Mouse (Mus musculus) intestine, embryonic 14.5 days (tissue): ENCODE results near the gene Ccpg1. TPM values are rescaled to one million over a fixed set of nuclear protein-coding genes. Genes with fewer than 3 reads are reported as not detected.
A peak's percentile ranks its signal among the peaks of the same experiment; 100 is the strongest.

Source experiments
- ATAC-seq: fragments of 200-750 bp; cut with Nextera tagmentation; replicated peaks from 2 replicates; pipeline ENCODE4 v1.8.0; 2017; ENCODE audit warnings: low read depth, moderate number of reproducible peaks, moderate TSS enrichment, moderate library complexity; ENCODE audit not compliant: low FRiP score, low TSS enrichment
- DNase-seq: peaks from one replicate; pipeline ENCODE4 v3.0.0-alpha.2; 2018; ENCODE audit warnings: low spot score
- H3K27ac ChIP-seq: fragments of 300-500 bp; sonication (generic); 2 replicates; pipeline ENCODE4 v1.5.1; 2014; ENCODE audit warnings: low read depth, mild to moderate bottlenecking, control low read depth
- H3K27me3 ChIP-seq: fragments of 300-500 bp; sonication (generic); replicated peaks from 2 replicates; pipeline ENCODE4 v1.6.1; 2014; ENCODE audit warnings: low read length, control low read depth; ENCODE audit not compliant: control insufficient read depth, insufficient read depth
- H3K36me3 ChIP-seq: fragments of 300-500 bp; sonication (generic); 2 replicates; pipeline ENCODE4 v1.6.1; 2014; ENCODE audit warnings: low read length, control low read depth; ENCODE audit not compliant: control insufficient read depth, insufficient read depth
- H3K4me1 ChIP-seq: fragments of 300-500 bp; sonication (generic); replicated peaks from 2 replicates; pipeline ENCODE4 v1.6.1; 2014; ENCODE audit warnings: low read length, control low read depth, mixed read lengths; ENCODE audit not compliant: control insufficient read depth, insufficient read depth
- H3K4me2 ChIP-seq: fragments of 300-500 bp; sonication (generic); 2 replicates; pipeline ENCODE4 v1.6.1; 2014; ENCODE audit warnings: low read length
- H3K4me3 ChIP-seq: fragments of 300-500 bp; sonication (generic); 2 replicates; pipeline ENCODE4 v1.5.1; 2014; ENCODE audit warnings: low read depth, low read length, control low read depth, mixed read lengths
- H3K9ac ChIP-seq: fragments of 300-500 bp; sonication (generic); 2 replicates; pipeline ENCODE4 v1.6.1; 2014; ENCODE audit warnings: mild to moderate bottlenecking, low read length
- H3K9me3 ChIP-seq: fragments of 300-500 bp; sonication (generic); 2 replicates; pipeline ENCODE4 v1.6.1; 2016; ENCODE audit warnings: low read length, control low read depth; ENCODE audit not compliant: control insufficient read depth
- WGBS: fragments of 180-500 bp; shearing (Covaris S2); extraction: QIAGEN DNeasy Blood & Tissue Kit; methylation state at CpG from one replicate; pipeline ENCODE4 v1.1.7; 2014; 5-methylcytosine and 5-hydroxymethylcytosine counted together
- polyA plus RNA-seq: library from polyadenylated mRNA; unstranded; fragments of >200 nt; fragmentation: Nextera tagmentation; extraction: Ambion mirVana; gene quantifications from 2 replicates; pipeline ENCODE4 v1.2.1, GENCODE M21; 2014

Ccpg1 gene
- polyA plus RNA-seq, 1 experiment from 2014 or later, result 21.8 TPM

DNA sequence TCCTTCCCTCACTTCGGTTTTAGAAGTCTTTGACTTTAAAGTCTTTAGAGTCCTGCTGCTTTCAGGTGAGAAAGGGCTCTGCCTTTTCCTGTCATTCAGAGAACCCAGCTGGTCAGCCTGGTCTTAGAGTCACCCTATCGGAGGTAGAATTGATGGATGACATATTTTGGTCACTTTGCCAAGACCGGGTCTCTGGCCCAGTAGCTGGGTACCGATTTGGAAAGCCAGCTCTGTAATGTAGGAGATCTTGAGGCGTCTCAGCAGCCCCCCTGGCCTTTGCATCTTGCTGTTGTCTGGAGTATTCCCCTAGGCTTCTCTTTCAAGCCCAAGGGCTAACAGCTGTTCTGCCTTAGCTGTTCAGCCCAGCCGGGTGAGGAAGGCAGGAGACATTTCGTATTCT lies 60.0 kb downstream of the Ccpg1 start:
- no peak overlapping the region for H3K27ac ChIP-seq

DNA sequence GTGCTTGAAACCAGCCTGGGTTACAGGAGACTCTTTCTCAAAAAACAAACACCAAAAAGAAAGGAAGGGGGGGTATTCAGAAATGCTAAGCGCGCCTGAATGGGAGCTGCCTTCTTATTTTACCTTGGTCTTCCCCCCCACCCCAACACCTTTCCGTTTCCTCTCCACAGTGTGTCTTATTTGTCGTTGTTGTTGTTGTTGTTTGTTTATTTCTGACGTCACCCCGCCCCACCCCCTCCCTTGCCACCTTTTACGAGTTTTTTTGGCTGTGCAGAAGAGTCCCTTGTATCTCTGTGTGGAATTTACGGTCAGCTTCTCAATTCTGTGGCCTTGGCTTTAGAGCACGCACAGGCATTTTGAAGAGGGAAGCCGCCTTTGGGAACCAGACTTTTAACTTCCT lies 60.5 kb downstream of the Ccpg1 start:
- Histone ChIP-seq H3K4me3 (no peak overlapping the region), H3K4me2 (peak overlapping the region; percentile 97), H3K4me1 (peaks cover 8% of the 10 kb centered on the region), H3K9me3 (no peaks in the 10 kb centered on the region), H3K36me3 (no peaks in the 10 kb centered on the region), H3K27ac (no peak overlapping the region), H3K27me3 (no peaks in the 10 kb centered on the region), H3K9ac (no peak overlapping the region)
- DNase-seq (no peak), ATAC-seq (no peak)
- 64% methylated on average over 10 of the region's 10 CpGs for WGBS

More for the DNA sequence above, 60.0 kb downstream of the Ccpg1 start:
- Histone ChIP-seq H3K9me3 (no peaks in the 10 kb centered on the region), H3K27me3 (no peaks in the 10 kb centered on the region), H3K9ac (peak overlapping the region; percentile 51), H3K4me2 (peak overlapping the region; percentile 97), H3K36me3 (no peaks in the 10 kb centered on the region), H3K4me1 (peaks cover 11% of the 10 kb centered on the region), H3K4me3 (peak overlapping the region; percentile 46)
- ATAC-seq (no peak), DNase-seq (peak; percentile 64)
- WGBS, result 20% methylated on average over 7 of the region's 7 CpGs

DNA sequence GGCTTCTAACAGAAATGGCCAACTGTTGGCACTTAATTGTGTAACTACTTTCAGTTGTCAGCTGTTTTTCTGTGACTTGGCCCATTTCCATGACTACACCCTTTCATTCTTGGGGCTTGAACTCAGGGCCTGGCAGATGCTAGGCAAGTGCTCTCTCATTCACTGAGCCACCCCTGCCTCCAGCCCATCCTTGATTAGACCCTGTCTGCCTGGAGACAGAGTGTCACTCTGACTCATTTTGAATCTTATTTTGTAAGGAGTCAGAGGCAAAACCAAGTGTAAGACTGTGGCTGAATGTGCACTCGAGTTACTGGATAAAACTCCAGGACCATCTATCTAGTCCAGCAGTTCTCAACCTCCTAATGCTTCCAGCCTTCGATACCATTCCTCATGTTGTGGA lies 62.7 kb downstream of the Ccpg1 start:
- no peak for DNase-seq

DNA sequence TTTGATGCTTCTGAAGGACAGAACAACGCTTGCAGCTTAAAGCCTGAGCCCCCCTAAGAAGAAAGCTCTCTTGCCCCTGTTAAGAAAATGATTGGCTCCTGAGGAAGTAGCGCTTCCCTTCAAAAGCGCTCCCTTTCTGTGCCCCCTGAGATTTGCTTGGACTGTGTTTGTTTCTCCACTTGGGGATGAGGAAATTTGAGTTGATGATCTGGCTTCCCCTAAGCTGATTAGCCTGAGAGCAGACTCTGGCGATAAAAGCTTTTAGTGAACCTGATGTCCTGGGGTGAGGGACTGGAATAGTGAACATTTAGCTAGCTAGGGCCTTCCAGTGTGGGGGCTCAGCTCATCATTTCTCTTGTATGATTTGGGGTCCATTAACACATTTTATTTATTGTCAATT lies 63.7 kb downstream of the Ccpg1 start:
- no peaks in the 10 kb centered on the region for H3K27me3 ChIP-seq
- no peak for DNase-seq
- no peak overlapping the region for H3K4me3 ChIP-seq
- peaks cover 8% of the 10 kb centered on the region for H3K4me1 ChIP-seq
- no peak for ATAC-seq
- no peak overlapping the region for H3K9ac ChIP-seq
- H3K4me2 ChIP-seq, result no peak overlapping the region
- no peaks in the 10 kb centered on the region for H3K9me3 ChIP-seq
- H3K36me3 ChIP-seq, result no peaks in the 10 kb centered on the region
- 36% methylated on average over 4 of the region's 4 CpGs for WGBS
- H3K27ac ChIP-seq, result no peak overlapping the region

More for the DNA sequence above, 62.7 kb downstream of the Ccpg1 start:
- H3K36me3 ChIP-seq, result no peaks in the 10 kb centered on the region
- H3K27me3 ChIP-seq, result no peaks in the 10 kb centered on the region
- no peaks in the 10 kb centered on the region for H3K9me3 ChIP-seq
- no peak overlapping the region for H3K4me3 ChIP-seq
- ATAC-seq, result no peak
- no peak overlapping the region for H3K27ac ChIP-seq
- no peak overlapping the region for H3K9ac ChIP-seq
- no peak overlapping the region for H3K4me2 ChIP-seq
- 80% methylated on average over 2 of the region's 2 CpGs for WGBS
- peaks cover 8% of the 10 kb centered on the region for H3K4me1 ChIP-seq

DNA sequence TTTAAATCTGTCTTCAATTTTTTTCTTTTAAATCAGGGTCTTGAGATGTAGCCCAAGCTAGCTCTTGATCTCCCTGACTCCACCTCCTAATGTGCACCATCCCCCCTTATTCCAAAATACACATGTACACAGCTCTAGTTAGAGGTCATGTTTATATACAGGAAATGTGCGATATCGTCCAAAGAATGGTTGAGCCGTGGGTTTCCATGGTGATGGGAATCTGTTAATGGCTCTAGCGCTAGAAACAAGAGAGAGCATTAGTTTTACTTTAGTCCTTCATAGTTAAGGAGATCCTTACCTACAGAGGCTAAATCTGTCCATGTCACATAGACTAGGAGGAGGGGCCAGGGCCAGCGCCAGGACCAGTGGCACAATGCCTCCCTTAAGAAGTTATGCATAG lies 64.6 kb downstream of the Ccpg1 start:
- WGBS, result 28% methylated on average over 5 of the region's 5 CpGs
- H3K36me3 ChIP-seq, result no peaks in the 10 kb centered on the region
- H3K9me3 ChIP-seq, result no peaks in the 10 kb centered on the region
- no peak overlapping the region for H3K27ac ChIP-seq
- ATAC-seq (no peak), DNase-seq (no peak)
- H3K4me3 ChIP-seq, result no peak overlapping the region
- H3K27me3 ChIP-seq, result no peaks in the 10 kb centered on the region
- no peak overlapping the region for H3K9ac ChIP-seq
- peaks cover 4% of the 10 kb centered on the region; the same call in 1 of the 2 replicates for H3K4me1 ChIP-seq
- no peak overlapping the region for H3K4me2 ChIP-seq

DNA sequence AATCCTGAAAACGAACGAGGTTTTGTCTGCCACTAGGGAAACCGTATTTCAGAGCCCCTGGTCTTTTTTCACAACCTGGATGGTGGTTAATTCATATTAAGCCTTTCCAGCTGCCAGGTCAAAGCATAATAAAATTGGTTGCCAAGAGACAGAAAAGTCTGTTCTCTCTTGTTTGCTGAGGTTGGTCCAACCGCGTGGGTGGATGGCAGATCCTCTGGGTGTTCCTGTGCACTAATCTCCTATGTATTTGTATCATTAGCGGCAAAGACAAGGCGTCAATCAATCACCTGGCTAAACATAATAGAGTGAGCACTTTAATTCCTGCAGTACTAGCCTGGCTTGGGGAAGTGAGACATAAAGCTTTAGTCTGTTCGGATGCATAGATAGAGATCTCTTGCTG lies 65.4 kb downstream of the Ccpg1 start:
- no peak; the same call in 1 of the 2 replicates for ATAC-seq
- H3K27ac ChIP-seq, result no peak overlapping the region
- H3K27me3 ChIP-seq, result no peaks in the 10 kb centered on the region
- H3K9me3 ChIP-seq, result no peaks in the 10 kb centered on the region
- no peaks in the 10 kb centered on the region; the same call in 1 of the 2 replicates for H3K4me1 ChIP-seq
- no peak overlapping the region for H3K9ac ChIP-seq
- H3K4me2 ChIP-seq, result no peak overlapping the region
- DNase-seq, result no peak
- H3K36me3 ChIP-seq, result no peaks in the 10 kb centered on the region
- H3K4me3 ChIP-seq, result no peak overlapping the region
- 50% methylated on average over 8 of the region's 8 CpGs for WGBS

DNA sequence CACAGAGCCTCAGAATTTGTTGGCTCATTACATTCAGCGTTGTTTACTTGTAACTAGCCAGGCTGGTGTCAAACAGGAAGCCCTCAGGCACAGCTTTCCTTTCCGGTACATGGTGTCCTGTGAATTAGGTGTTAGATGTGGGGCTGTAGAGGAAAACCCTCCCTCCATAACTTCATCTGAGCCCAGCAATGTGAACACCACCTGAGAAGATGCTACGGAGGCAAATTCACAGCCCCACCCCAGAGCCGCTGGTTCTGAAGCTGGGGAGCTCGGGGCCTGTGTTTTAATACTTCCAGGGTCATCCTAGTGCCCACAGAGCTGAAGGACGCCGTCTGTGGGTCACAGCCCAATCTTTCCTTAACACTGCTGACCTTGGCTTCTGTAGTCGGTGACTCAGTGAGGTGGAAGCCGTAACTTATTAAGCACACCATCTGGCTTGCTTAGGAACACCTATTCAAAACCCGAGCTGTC lies 70.2 kb downstream of the Ccpg1 start:
- Histone ChIP-seq H3K27me3 (no peaks in the 10 kb centered on the region), H3K9ac (no peak overlapping the region), H3K4me2 (no peak overlapping the region), H3K4me3 (no peak overlapping the region), H3K4me1 (no peaks in the 10 kb centered on the region), H3K36me3 (no peaks in the 10 kb centered on the region), H3K27ac (no peak overlapping the region), H3K9me3 (no peaks in the 10 kb centered on the region)
- ATAC-seq, result no peak
- WGBS, result 48% methylated on average over 10 of the region's 10 CpGs
- DNase-seq, result no peak

DNA sequence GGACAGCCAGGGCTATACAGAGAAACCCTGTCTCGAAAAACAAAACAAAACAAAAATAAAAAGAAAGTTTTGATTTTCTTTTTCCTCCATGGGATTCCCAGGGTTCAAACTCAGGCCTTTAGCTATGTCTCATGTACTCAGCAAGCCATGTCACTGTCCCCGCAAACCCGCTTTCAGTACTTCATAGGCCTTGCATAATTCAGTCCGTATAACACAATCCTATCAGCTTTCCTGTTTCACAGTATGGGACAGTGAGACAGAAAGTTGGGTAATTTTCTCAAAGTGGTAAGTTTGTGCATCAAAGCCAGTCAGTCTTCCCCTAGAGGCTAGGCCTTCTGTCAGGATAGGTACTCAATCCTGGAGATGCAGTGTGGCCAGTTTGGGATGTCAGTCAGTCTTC lies 74.0 kb downstream of the Ccpg1 start:
- peaks cover 7% of the 10 kb centered on the region for H3K4me1 ChIP-seq
- no peak overlapping the region for H3K9ac ChIP-seq
- H3K27ac ChIP-seq, result no peak overlapping the region
- H3K27me3 ChIP-seq, result no peaks in the 10 kb centered on the region
- no peak for ATAC-seq
- no peaks in the 10 kb centered on the region for H3K9me3 ChIP-seq
- WGBS, result 91% methylated on average over 4 of the region's 4 CpGs
- no peaks in the 10 kb centered on the region for H3K36me3 ChIP-seq
- H3K4me2 ChIP-seq, result no peak overlapping the region
- DNase-seq, result no peak
- no peak overlapping the region for H3K4me3 ChIP-seq

DNA sequence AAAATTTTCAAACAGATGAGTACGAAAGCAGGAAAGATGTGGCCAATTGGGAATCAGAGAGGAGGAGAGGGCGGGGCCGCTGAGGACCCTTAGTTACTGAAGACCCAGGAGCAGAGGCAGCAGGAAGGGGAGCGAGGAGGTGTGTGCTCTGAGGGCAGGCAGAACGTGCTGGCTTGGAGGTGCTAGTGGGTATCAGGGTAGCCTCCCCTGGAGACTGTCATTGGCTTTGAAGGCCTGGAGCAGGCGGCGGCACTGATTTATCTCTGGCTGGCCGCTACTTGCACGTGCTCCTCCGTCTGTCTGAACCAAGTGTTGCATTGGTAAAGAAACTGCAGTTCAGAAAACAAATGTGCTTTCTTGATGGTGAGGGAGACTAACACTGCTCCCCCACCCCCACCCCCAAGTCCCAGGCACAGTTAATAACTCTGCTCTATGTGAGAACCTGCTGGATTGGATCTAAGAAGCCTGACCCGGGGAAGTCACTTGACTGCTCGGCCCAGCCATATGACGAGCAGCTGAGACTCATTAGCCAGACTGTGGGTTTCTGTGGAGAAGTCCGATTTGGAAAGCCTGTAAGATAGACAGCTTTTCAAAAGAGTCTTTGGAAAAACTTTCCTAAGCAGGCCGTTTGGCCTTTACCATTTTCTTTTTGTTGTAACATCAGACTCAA lies 78.5 kb downstream of the Ccpg1 start:
- no peaks in the 10 kb centered on the region for H3K36me3 ChIP-seq
- no peaks in the 10 kb centered on the region for H3K27me3 ChIP-seq
- H3K9ac ChIP-seq, result no peak overlapping the region
- DNase-seq (no peak), ATAC-seq (no peak)
- no peaks in the 10 kb centered on the region for H3K9me3 ChIP-seq
- 23% methylated on average over 15 of the region's 15 CpGs for WGBS
- no peak overlapping the region for H3K4me3 ChIP-seq
- H3K4me2 ChIP-seq, result peak overlapping the region; percentile 43
- no peak overlapping the region for H3K27ac ChIP-seq
- peaks cover 25% of the 10 kb centered on the region for H3K4me1 ChIP-seq
